Mouse (Mus musculus): ENCODE measurements around the gene Gm10644.

Gm10644 gene

GRCm38 (mm10) chr8:83934222-83934621, 20.8 kb downstream of the Gm10644 start:
- DNase-seq, result no peak

GRCm38 (mm10) chr8:83926266-83926665, 28.7 kb downstream of the Gm10644 start:
- no peak for DNase-seq

GRCm38 (mm10) chr8:83924585-83924984, 30.4 kb downstream of the Gm10644 start:
- no peak for DNase-seq

- no peak for DNase-seq
These were observed 32.3 kb downstream of the Gm10644 start for GRCm38 (mm10) chr8:83922727-83923126.

- DNase-seq, result peak in 1 of 2 experiments; percentile 38
These were observed 33.4 kb downstream of the Gm10644 start for GRCm38 (mm10) chr8:83921558-83921957.

- DNase-seq, result no peak
These were observed 37.4 kb downstream of the Gm10644 start for GRCm38 (mm10) chr8:83917566-83917965.

GRCm38 (mm10) chr8:83916015-83916414, 39.0 kb downstream of the Gm10644 start:
- no peak for DNase-seq

GRCm38 (mm10) chr8:83914860-83915259, 40.1 kb downstream of the Gm10644 start:
- DNase-seq, result no peak

GRCm38 (mm10) chr8:83914232-83914631, 40.8 kb downstream of the Gm10644 start:
- DNase-seq, result no peak

- DNase-seq, result no peak
These were observed 42.9 kb downstream of the Gm10644 start for GRCm38 (mm10) chr8:83911809-83912731.

GRCm38 (mm10) chr8:83909311-83909710, 45.7 kb downstream of the Gm10644 start:
- no peak for DNase-seq

- no peak for DNase-seq
These were observed 46.4 kb downstream of the Gm10644 start for GRCm38 (mm10) chr8:83908583-83908982.

GRCm38 (mm10) chr8:83902961-83903666, 51.9 kb downstream of the Gm10644 start:
- peak in 1 of 2 experiments; percentile 38 for DNase-seq

GRCm38 (mm10) chr8:83901566-83902485, 53.2 kb downstream of the Gm10644 start:
- DNase-seq, result no peak

GRCm38 (mm10) chr8:83900957-83901270, 54.1 kb downstream of the Gm10644 start:
- DNase-seq, result no peak

GRCm38 (mm10) chr8:83900266-83900956, 54.6 kb downstream of the Gm10644 start:
- peak in 1 of 2 experiments; percentile 26 for DNase-seq

- DNase-seq, result peak; percentile 71 to 73
These were observed 55.4 kb downstream of the Gm10644 start, which contains the start of gene Adgrl1 for GRCm38 (mm10) chr8:83899363-83900252. Gene Adgrl1 (plus strand): TSS chr8:83900105.

- DNase-seq, result no peak
These were observed 56.0 kb downstream of the Gm10644 start for GRCm38 (mm10) chr8:83898985-83899362.

GRCm38 (mm10) chr8:83898456-83898855, 56.5 kb downstream of the Gm10644 start:
- no peak for DNase-seq

GRCm38 (mm10) chr8:83897211-83897610, 57.8 kb downstream of the Gm10644 start:
- DNase-seq, result peak in 1 of 2 experiments; percentile 33

- DNase-seq, result no peak
These were observed 58.5 kb downstream of the Gm10644 start for GRCm38 (mm10) chr8:83896461-83896860.

All from thymus, adult 18-20 months (tissue).